Mouse (Mus musculus): ENCODE results near the gene Ppm1a. TPM values are rescaled to one million over a fixed set of nuclear protein-coding genes. Genes with fewer than 3 reads are reported as not detected.
"Not testable (repeated sequence)": the region's sequence is repeated elsewhere in the genome, so short reads cannot be mapped to it uniquely, and the experiment has no call there.

The Ppm1a gene
- total RNA-seq, 2 experiments from 2014 or later = 253 to 266 TPM

- no peak for DNase-seq (ENCODE audit: low spot score in 2 of 2)
Observed at GRCm38 (mm10) chr12:72761230-72761648, 4.0 kb downstream of the Ppm1a start.

DNA sequence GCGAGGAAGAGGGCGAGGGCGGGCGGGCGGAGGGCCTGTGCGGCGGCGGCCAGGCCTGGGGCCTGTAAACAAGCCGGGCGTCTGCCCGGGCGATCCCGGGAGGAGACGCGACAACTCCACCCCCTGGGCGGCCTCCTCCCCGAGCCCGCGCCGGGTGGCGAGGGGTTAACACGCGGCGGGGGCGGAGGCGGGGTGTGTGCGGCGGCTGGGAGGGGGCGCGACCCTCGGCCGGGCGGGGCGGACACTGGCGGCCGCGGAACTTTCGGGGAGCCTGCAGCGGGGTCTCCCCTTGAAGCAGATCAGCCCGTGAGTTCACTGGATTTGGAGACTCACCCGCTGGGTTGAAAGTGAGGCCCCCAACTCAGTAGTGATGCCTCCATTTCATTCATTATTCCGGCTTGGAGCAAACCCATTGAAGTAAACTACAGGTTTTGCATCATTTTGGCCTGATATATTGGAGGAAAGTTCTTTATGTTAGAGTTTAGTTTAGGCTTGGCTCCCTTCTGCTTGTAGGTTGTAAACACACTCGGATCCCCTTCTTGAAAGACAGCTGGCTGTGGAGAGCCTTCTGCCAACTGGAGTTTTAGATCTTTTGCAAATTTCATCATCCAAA lies 4.5 kb downstream of the Ppm1a start:
- peak; percentile 39 to 43 for DNase-seq (ENCODE audit: low spot score in 2 of 2)

DNA sequence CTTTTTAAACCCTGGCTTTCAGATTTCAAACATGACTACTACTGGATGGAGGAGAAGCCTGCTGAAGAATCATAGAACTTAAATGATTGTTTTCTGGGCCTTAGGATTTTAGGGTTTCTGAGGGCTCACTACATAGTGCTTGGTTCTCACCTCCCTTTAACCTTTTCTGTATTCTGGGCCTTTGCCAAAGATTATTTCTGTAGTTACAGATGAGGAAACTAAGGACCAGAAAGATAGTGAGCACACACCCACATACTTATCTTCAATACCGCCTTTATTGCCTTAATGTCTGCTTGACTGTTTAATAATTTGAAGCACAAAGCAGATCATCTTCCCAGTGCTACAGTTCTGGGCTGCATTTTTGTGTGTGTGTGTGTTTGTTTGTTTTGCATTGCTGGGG lies 5.2 kb downstream of the Ppm1a start:
- no peak for DNase-seq (ENCODE audit: low spot score in 2 of 2)

- DNase-seq (ENCODE audit: low spot score in 2 of 2) = no peak
Observed at GRCm38 (mm10) chr12:72763156-72763555, 5.9 kb downstream of the Ppm1a start.

DNA sequence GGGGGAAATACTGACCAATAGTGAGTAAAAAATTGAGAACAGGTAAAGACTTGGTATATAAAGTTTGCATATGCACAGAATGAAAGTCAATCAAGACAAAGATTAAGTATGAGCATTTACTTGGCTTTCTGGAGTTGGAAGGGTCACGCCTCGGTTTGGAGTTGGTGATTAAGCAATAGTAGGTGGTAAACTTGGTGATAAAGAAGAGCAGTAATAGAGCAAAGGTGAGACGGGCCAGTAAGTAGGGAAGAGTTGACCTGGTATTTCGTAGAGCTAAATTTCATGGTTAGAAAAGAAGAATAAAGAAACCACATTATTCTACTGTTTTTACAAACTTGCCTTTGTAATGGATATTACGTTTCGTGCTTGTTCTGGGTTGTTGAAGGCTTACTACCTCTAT lies 10.6 kb downstream of the Ppm1a start:
- no peak for DNase-seq (ENCODE audit: low spot score in 2 of 2)

- DNase-seq (ENCODE audit: low spot score in 2 of 2) = no peak
Observed at GRCm38 (mm10) chr12:72768230-72768629, 11.0 kb downstream of the Ppm1a start.

DNA sequence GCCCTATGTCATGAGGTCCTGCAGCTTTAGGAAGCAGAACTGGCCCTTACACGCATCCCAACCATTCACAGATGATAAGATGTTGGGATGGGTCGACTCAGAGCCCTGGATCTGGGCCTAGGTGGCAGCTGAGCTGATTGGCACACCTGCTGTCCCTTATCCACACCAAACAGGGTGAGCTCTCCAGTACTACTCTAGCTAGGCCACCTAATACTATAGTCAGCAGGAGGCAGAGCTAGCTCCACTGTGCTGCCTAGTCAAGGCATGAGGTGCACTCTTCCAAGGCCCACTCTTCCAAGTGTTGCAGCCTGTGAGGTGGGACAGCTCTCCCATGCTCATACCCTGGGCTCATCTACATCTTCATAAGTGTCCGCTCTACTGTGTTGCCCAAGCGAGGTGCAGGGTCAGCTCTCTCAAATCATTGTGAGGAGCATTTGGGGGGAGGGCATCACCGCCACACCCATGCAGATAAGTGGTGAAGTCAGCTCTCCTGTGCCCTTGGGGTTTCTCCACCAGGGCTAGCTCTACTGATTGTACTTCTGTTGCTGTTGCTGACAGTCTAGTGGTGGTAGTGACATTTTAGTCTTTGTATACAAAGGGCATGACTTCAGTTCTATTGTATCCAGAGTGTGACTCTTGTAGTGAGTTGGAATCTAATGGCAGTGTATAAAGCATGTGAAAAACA lies 12.4 kb downstream of the Ppm1a start:
- no peak for DNase-seq (ENCODE audit: low spot score in 2 of 2)

DNA sequence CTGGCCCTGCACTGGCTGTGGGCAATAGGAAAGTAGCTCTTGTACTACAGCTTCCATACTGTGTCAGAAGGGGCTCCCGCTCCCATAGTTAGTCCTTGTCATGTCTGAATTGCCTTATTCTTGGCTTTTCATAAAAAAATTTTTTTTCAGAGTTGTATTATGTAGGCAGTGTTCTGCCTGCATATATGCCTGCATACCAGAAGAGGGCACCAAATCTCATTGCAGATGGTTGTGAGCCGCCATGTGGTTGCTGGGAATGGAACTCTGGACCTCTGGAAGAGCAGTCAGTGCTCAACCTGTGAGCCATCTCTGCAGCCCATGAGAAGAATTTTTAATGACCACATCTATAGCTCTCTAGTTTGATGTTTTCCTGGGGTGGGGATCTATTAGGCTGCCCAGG lies 13.9 kb downstream of the Ppm1a start:
- DNase-seq (ENCODE audit: low spot score in 2 of 2) = no peak

- no peak for DNase-seq (ENCODE audit: low spot score in 2 of 2)
Observed at GRCm38 (mm10) chr12:72771711-72772110, 14.5 kb downstream of the Ppm1a start.

DNA sequence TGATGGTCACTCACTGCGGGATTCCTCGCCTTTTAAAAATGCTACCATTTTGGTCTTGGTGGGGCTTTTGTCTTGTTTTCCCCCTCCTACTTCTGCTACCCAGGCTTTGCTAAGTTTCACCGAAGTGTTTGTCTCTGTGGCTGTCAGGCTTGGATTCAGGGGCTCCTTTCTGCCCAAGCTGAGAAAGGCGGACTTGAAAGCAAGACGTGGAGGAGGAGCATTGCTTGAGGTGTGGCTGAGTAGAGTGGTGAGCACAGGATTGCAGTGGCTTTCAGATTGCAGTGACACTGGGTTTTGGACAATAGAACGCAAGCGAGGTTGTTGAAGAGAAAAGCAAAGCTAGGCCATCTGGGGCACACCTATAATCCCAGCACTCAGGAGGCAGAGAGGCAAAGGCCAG lies 16.7 kb downstream of the Ppm1a start:
- no peak for DNase-seq (ENCODE audit: low spot score in 2 of 2)

DNA sequence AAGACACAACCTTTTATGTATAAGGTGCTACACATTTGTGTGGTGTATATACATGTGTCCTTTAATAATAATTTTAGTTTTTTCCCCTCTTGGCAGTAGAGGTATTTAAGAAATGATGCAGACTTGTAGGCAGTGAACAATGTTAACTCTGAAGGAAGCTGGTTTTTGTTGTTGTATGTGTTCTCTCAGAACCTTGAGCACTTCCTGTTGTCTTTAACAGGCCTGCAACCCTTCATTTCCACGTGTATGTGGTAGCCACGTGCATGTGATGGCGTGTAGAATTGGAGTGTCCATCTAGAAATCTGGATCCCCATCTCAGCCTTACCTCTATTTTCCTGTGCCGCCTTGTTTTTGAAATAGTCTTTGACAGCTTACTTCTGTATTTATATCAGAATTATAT lies 20.0 kb downstream of the Ppm1a start:
- no peak for DNase-seq (ENCODE audit: low spot score in 2 of 2)

DNA sequence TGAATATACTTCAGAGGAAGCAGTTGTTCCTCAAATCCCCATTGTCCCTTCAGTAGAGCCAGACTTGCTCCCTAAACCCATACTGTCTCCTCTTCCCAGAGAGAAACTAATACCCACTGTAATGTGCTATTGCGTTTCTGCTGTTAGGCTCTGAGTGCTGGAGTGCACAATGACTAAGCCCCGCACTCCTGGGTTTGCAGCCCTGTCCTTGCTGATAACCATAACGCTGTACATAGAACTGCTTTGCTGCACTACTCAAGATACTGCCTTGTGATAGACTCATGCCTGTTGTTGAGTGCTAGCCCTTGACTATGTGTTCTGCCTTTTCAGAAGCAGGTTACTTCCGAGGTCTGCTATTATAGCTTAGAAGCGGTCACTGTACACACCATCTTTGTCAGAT lies 22.9 kb downstream of the Ppm1a start:
- DNase-seq (ENCODE audit: low spot score in 2 of 2) = no peak

DNA sequence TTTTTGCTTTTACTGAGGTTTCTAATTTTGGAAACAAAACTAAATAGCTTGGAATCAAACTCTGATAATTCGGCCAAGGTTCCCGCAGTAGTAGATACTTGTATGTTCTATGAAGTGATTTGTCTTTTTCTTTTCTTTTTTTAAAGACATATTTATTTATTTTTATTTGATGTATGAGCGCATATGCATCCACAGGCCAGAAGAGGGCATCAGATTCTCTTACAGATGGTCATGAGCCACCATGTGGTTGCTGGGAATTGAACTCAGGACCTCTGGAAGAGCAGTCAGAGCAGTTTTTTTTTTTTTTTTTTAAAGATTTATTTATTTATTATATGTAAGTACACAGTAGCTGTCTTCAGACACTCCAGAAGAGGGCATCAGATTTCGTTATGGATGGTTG lies 25.5 kb downstream of the Ppm1a start:
- not testable (repeated sequence) for DNase-seq (ENCODE audit: low spot score in 2 of 2)

- no peak for DNase-seq (ENCODE audit: low spot score in 2 of 2)
Observed at GRCm38 (mm10) chr12:72785183-72785930, 28.1 kb downstream of the Ppm1a start.

- no peak for DNase-seq (ENCODE audit: low spot score in 2 of 2)
Observed at GRCm38 (mm10) chr12:72786551-72786950, 29.3 kb downstream of the Ppm1a start.

DNA sequence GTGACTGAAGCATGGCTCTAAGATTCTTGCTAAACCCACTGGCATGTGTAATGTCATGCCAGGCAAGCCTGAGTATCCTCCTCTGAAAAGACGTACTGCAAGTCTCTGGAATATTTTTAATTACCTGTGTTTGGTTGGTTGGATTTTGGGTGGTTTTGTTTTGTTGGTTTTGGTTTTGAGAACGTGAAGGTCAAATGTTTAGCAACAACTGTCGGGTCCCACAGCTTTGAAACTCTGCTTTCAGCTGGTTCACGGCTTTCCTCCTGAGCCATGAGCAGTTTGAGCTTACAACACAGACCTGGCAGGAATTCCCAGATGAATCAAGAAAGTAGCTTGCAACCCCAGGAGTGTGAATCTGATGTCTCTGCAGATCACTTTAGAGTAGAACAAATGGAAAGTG lies 29.7 kb downstream of the Ppm1a start:
- no peak for DNase-seq (ENCODE audit: low spot score in 2 of 2)

- peak in 1 of 2 experiments; percentile 37 for DNase-seq (ENCODE audit: low spot score in 2 of 2)
Observed at GRCm38 (mm10) chr12:72790538-72790937, 33.3 kb downstream of the Ppm1a start.

DNA sequence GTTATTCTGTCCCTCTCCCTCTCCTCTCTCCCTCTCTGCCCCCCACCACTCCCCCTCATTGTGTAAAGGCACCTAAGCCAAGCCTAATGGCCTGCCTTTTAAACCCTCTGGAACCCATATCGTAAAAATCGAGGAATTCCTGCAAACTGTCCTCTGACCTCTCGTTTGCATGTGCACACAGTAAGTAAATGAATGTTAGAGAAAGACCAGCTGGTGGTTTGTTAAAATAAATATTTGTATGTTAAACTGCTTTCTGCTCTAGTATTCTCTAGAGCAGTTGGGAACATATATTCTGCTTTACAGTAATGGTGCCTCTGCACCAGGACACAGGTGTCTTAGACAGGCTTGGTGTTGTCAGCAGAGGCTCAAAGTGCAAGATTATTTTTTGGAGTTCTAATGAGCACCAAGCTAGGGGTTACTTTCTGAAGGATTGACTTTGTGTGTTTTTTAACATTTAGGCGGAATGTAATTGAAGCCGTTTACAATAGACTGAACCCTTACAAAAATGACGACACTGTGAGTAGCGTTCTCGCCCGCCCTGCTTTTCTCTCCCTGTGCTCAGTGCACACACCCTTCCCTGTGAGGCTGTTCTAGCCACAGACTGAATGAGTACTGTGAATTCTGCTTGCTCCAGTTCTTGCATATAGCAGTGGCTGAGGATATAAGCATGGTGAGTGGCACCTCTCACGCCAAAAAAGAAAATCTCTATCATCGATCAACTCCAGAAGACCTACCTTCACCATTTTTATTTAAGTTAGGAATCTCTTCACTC lies 35.3 kb downstream of the Ppm1a start:
- no peak for DNase-seq (ENCODE audit: low spot score in 2 of 2)

- DNase-seq (ENCODE audit: low spot score in 2 of 2) = peak in 1 of 2 experiments; percentile 41
Observed at GRCm38 (mm10) chr12:72793983-72794382, 36.7 kb downstream of the Ppm1a start.

GRCm38 (mm10) chr12:72809798-72810197 lies 52.5 kb downstream of the Ppm1a start:
- no peak for DNase-seq (ENCODE audit: low spot score in 2 of 2)

- DNase-seq (ENCODE audit: low spot score in 2 of 2) = no peak
Observed at GRCm38 (mm10) chr12:72811588-72811987, 54.3 kb downstream of the Ppm1a start.
